Mouse (Mus musculus) kidney, postnatal 0 days (tissue): ENCODE measurements around the gene Olfr678. TPM values are rescaled to one million over a fixed set of nuclear protein-coding genes. Genes with fewer than 3 reads are reported as not detected.
"Not testable (repeated sequence)": the region's sequence is repeated elsewhere in the genome, so short reads cannot be mapped to it uniquely, and the experiment has no call there.

Experiments
- ATAC-seq: fragments of 200-750 bp; cut with Nextera tagmentation; replicated peaks from 2 replicates; pipeline ENCODE4 v1.8.0; 2017; ENCODE audit warnings: low read depth, moderate number of reproducible peaks, moderate TSS enrichment, moderate library complexity; ENCODE audit not compliant: low FRiP score
- DNase-seq: peaks from one replicate; pipeline ENCODE4 v3.0.0-alpha.2; 2016; ENCODE audit warnings: low spot score
- H3K27ac ChIP-seq: fragments of 300-500 bp; sonication (generic); 2 replicates; pipeline ENCODE4 v1.5.1; 2014; ENCODE audit warnings: mild to moderate bottlenecking
- H3K27me3 ChIP-seq: fragments of 300-500 bp; sonication (generic); 2 replicates; pipeline ENCODE4 v1.6.1; 2014; ENCODE audit warnings: low read length, mixed read lengths; ENCODE audit not compliant: insufficient read depth
- H3K36me3 ChIP-seq: fragments of 300-500 bp; sonication (generic); 2 replicates; pipeline ENCODE4 v1.6.1; 2014; ENCODE audit warnings: low read length, mixed read lengths; ENCODE audit not compliant: insufficient read depth
- H3K4me1 ChIP-seq: fragments of 300-500 bp; sonication (generic); replicated peaks from 2 replicates; pipeline ENCODE4 v1.6.1; 2014; ENCODE audit warnings: antibody characterized with exemption, low read length, mixed read lengths; ENCODE audit not compliant: insufficient read depth
- H3K4me2 ChIP-seq: fragments of 300-500 bp; sonication (generic); 2 replicates; pipeline ENCODE4 v1.6.1; 2014; ENCODE audit warnings: mild to moderate bottlenecking, low read length, moderate library complexity, mixed read lengths
- H3K4me3 ChIP-seq: fragments of 300-500 bp; sonication (generic); replicated peaks from 2 replicates; pipeline ENCODE4 v1.5.1; 2014; ENCODE audit warnings: low read depth, low read length
- H3K9ac ChIP-seq: fragments of 300-500 bp; sonication (generic); 2 replicates; pipeline ENCODE4 v1.6.1; 2014; ENCODE audit warnings: low read depth, low read length
- H3K9me3 ChIP-seq: fragments of 300-500 bp; sonication (generic); replicated peaks from 2 replicates; pipeline ENCODE4 v1.6.1; 2016; ENCODE audit warnings: low read length, inconsistent platforms, mixed read lengths
- CTCF ChIP-seq: IDR thresholded peaks from 2 replicates; pipeline ENCODE4 v1.5.1; 2016; ENCODE audit warnings: antibody characterized with exemption, low read depth, mild to moderate bottlenecking, moderate library complexity
- WGBS: fragments of 180-500 bp; shearing (Covaris S2); extraction: QIAGEN DNeasy Blood & Tissue Kit; methylation state at CpG from one replicate; pipeline ENCODE4 v1.1.7; 2014; 5-methylcytosine and 5-hydroxymethylcytosine counted together
- polyA plus RNA-seq: library from polyadenylated mRNA; unstranded; fragments of >200 nt; fragmentation: Nextera tagmentation; extraction: Ambion mirVana; gene quantifications from 2 replicates; pipeline ENCODE4 v1.2.1, GENCODE M21; 2015

The Olfr678 gene
- not detected in 2 replicates for polyA plus RNA-seq

DNA sequence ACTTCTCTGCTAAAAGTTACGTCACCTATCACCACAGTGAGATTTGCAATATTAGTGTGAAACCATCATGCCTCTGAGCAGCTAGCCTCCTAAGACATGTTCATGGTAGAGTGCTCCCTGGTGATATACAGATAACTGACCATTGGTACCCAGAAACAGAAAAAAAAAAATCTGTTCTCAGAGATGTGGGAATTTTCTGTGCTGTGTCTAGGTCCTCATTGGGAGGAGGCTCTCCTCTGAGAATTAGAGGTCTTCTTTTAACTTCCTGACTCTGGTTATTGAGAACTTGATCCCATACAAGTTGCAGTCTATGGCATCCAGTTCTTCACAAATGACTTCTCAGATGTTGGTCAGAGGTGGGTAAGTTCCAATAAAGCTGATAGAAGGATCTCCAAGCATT is at the start of gene Olfr678:
TSS of gene Olfr678 (plus strand) at position 301 of the 400 bp plus-strand sequence.
- no peak for TF ChIP-seq CTCF
- 88% methylated on average over 1 of the region's 1 CpGs for WGBS

DNA sequence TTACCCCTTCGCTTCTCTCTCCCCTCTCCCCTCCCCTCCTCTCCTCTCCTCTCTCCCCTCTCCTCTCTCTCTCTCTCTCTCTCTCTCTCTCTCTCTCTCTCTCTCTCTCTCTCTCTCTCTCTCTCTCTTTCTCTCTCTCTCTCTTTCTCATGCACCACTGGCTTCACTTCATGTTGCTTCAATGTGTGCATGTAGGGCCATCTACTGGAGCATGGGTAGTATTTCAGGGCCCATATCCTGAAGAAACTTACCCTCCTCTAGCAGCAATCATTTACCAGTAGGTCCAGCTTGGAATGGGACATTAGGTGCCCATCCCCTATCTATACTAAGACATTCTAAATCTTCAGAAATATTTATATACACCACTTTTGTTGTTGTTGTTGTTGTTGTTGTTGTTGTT is 41.7 kb upstream of the Olfr678 start:
- no peak for DNase-seq
- no peaks in the 10 kb centered on the region for H3K4me1 ChIP-seq
- no peaks in the 10 kb centered on the region for H3K27me3 ChIP-seq
- no peak overlapping the region for H3K4me2 ChIP-seq
- no peak for ATAC-seq
- H3K9ac ChIP-seq, result no peak overlapping the region
- H3K9me3 ChIP-seq, result no peaks in the 10 kb centered on the region
- H3K27ac ChIP-seq, result no peak overlapping the region
- no peak overlapping the region for H3K4me3 ChIP-seq
- 94% methylated on average over 1 of the region's 1 CpGs for WGBS
- no peaks in the 10 kb centered on the region for H3K36me3 ChIP-seq
- peak; percentile 24; the same call in 1 of the 2 replicates for TF ChIP-seq CTCF

More for the DNA sequence above, at the start of gene Olfr678:
- Histone ChIP-seq H3K4me1 (no peaks in the 10 kb centered on the region), H3K36me3 (no peaks in the 10 kb centered on the region), H3K9me3 (no peaks in the 10 kb centered on the region), H3K9ac (no peak within 1 kb of the TSS), H3K4me3 (no peak within 1 kb of the TSS), H3K4me2 (no peak within 1 kb of the TSS), H3K27ac (no peak within 1 kb of the TSS), H3K27me3 (no peaks in the 10 kb centered on the region)
- ATAC-seq (no peak), DNase-seq (no peak)

- H3K4me1 ChIP-seq, result no peaks in the 10 kb centered on the region
- H3K27ac ChIP-seq, result no peak within 1 kb of the TSS
- H3K9ac ChIP-seq, result no peak within 1 kb of the TSS
- 64% methylated on average over 1 of the region's 1 CpGs for WGBS
- no peak for TF ChIP-seq CTCF
- H3K4me2 ChIP-seq, result no peak within 1 kb of the TSS
- no peaks in the 10 kb centered on the region for H3K9me3 ChIP-seq
- no peak within 1 kb of the TSS for H3K4me3 ChIP-seq
- ATAC-seq (no peak), DNase-seq (no peak)
- no peaks in the 10 kb centered on the region for H3K36me3 ChIP-seq
- no peaks in the 10 kb centered on the region for H3K27me3 ChIP-seq
These were observed 35.9 kb upstream of the Olfr678 start, which contains the start of gene Olfr675 for GRCm38 (mm10) chr7:105028360-105028759. Olfr675 (minus strand) TSS chr7:105028460.

DNA sequence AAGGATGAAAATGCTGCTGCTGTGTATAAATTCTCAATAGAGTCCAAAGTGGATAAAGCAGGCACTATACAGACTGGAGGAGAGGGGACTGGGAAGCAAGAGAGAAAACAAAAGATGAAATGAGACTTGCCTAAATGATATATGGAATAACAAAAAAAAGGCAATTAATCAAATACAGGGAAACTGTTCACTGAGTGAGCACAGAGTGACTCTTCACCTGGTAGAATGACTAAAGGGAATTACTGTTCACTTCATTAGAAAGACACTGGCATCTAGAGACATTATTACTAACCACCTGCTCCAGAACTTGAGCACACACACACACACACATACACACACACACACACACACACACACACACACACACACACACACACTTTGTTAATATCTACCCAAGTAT is 31.9 kb upstream of the Olfr678 start, which contains the start of gene Olfr676:
TSS of gene Olfr676 (plus strand) at position 301 of the 400 bp plus-strand sequence.
- H3K9ac ChIP-seq, result no peak within 1 kb of the TSS
- no peak for TF ChIP-seq CTCF
- no peaks in the 10 kb centered on the region for H3K27me3 ChIP-seq
- DNase-seq (no peak), ATAC-seq (no peak)
- H3K27ac ChIP-seq, result no peak within 1 kb of the TSS
- no peaks in the 10 kb centered on the region for H3K9me3 ChIP-seq
- H3K4me3 ChIP-seq, result no peak within 1 kb of the TSS
- H3K4me2 ChIP-seq, result no peak within 1 kb of the TSS
- H3K36me3 ChIP-seq, result no peaks in the 10 kb centered on the region
- H3K4me1 ChIP-seq, result no peaks in the 10 kb centered on the region

DNA sequence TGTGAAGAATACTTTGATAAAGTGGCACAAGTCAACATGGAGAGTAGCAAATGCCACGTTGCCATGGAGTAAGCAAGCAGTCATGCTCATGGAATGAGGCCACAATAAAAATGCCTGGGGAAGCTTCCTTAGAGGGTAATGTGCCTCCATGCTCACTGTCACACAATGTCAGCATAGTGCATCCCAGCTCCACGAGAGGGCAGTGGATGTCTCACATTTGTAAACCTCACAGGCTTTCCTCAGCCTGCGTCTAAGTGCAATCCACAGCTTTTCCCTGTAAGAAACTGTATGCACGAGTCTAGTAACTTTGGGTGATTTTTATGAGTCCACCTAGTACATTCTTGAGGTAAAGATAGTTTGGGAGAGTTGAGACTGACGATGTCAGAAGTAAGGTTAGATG is 30.4 kb upstream of the Olfr678 start:
- H3K9me3 ChIP-seq, H3K27ac ChIP-seq, H3K4me1 ChIP-seq, DNase-seq, H3K36me3 ChIP-seq, H3K4me2 ChIP-seq, H3K4me3 ChIP-seq, H3K9ac ChIP-seq, ATAC-seq, H3K27me3 ChIP-seq: not testable (repeated sequence)
- TF ChIP-seq CTCF, result peak; percentile 6; the same call in 1 of the 2 replicates
- 54% methylated on average over 5 of the region's 5 CpGs for WGBS

DNA sequence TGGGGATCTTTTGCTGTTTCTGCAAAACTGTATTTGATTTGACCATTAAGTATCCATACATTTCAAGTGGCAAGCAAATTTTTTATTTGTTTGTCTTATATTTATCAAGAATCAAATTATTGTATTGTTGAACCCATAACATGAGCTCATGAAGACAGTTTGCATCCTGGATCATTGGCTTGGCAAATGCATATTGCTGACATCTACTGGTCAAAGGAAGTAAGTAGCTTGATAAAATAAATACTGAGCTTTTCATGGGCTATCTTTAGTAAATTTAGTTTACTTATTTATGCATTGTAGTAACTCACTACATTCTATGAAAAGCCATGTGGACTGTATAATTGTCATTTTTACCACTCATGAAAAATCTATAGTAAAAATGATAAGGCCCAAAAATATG is 5.3 kb upstream of the Olfr678 start:
- no peak for ATAC-seq
- peak; percentile 25; the same call in 1 of the 2 replicates for TF ChIP-seq CTCF

GRCm38 (mm10) chr7:105080905-105081304 is 16.6 kb downstream of the Olfr678 start, which contains the start of gene Olfr679:
Olfr679 (plus strand) TSS chr7:105081205.
- 62% methylated on average over 1 of the region's 1 CpGs for WGBS

More for the DNA sequence above, 5.3 kb upstream of the Olfr678 start:
- Histone ChIP-seq H3K27me3 (no peaks in the 10 kb centered on the region), H3K27ac (no peak overlapping the region), H3K36me3 (no peaks in the 10 kb centered on the region), H3K4me1 (no peaks in the 10 kb centered on the region), H3K9ac (no peak overlapping the region), H3K9me3 (no peaks in the 10 kb centered on the region), H3K4me3 (no peak overlapping the region), H3K4me2 (no peak overlapping the region)
- DNase-seq, result no peak

GRCm38 (mm10) chr7:105092717-105093116 is 28.4 kb downstream of the Olfr678 start, which contains the start of gene Olfr680-ps1:
Olfr680-ps1 (minus strand) TSS chr7:105092817.
- not testable (repeated sequence) for H3K4me2 ChIP-seq, H3K4me1 ChIP-seq, ATAC-seq, H3K27me3 ChIP-seq, H3K36me3 ChIP-seq, DNase-seq, H3K9me3 ChIP-seq, H3K27ac ChIP-seq, H3K4me3 ChIP-seq, H3K9ac ChIP-seq

More at GRCm38 (mm10) chr7:105080905-105081304, 16.6 kb downstream of the Olfr678 start, which contains the start of gene Olfr679:
- no peak for ATAC-seq
- Histone ChIP-seq H3K9ac (no peak within 1 kb of the TSS), H3K27ac (no peak within 1 kb of the TSS), H3K4me2 (no peak within 1 kb of the TSS), H3K36me3 (no peaks in the 10 kb centered on the region), H3K27me3 (no peaks in the 10 kb centered on the region), H3K9me3 (no peaks in the 10 kb centered on the region), H3K4me3 (no peak within 1 kb of the TSS), H3K4me1 (no peaks in the 10 kb centered on the region)
- no peak for TF ChIP-seq CTCF
- no peak for DNase-seq
